Mouse (Mus musculus): ENCODE results near the gene Rbfox2. TPM values are rescaled to one million over a fixed set of nuclear protein-coding genes. Genes with fewer than 3 reads are reported as not detected.
A peak's percentile ranks its signal among the peaks of the same experiment; 100 is the strongest.

Gene Rbfox2
- polyA plus RNA-seq, 1 experiment, result 6.6 TPM

GRCm38 (mm10) chr15:77265318-77265717, 41.5 kb downstream of the Rbfox2 start:
- Histone ChIP-seq H3K36me3 (ENCODE audit: control insufficient read depth, insufficient read depth, low read length) (no peaks in the 10 kb centered on the region), H3K27ac (ENCODE audit: insufficient read depth, low read length) (no peak overlapping the region), H3K4me3 (ENCODE audit: extremely low read depth, insufficient read depth, insufficient read length) (no peak overlapping the region), H3K27me3 (ENCODE audit: control insufficient read depth, insufficient read depth, low read length) (no peaks in the 10 kb centered on the region), H3K4me1 (ENCODE audit: control insufficient read depth, insufficient read depth, insufficient read length) (no peaks in the 10 kb centered on the region)
- TF ChIP-seq CTCF (IDR thresholded peaks at IDR 0.05; ENCODE audit: extremely low read depth, insufficient read depth, insufficient read length, insufficient replicate concordance) (no peak), POLR2A (IDR thresholded peaks at IDR 0.05; ENCODE audit: low read depth, low read length) (no peak)
- no peak for DNase-seq (ENCODE audit: low read depth in 1 of 2, low spot score in 2 of 2)
- 73% methylated on average over 4 of the region's 4 CpGs for WGBS

DNA sequence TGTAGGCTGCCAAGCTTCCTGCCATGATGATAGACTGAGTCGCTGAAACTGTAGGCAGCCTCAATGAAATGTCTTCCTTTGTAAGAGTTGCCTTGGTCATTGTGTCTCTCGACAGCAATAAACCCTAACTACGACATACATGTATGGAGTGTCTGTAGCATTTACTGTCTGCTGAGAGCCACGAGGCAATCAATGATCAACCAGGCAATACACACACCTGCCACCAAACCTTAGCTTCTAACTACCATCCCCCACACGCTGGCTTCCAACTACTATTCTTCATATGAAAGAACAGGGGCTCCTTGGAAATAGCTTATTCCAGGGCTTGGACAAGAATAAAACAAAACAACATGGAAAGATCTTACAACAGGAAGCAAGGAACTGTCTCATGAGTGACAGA, 42.5 kb downstream of the Rbfox2 start:
- no peak overlapping the region for H3K4me3 ChIP-seq (ENCODE audit: extremely low read depth, insufficient read depth, insufficient read length)
- no peak for DNase-seq (ENCODE audit: low read depth in 1 of 2, low spot score in 2 of 2)

DNA sequence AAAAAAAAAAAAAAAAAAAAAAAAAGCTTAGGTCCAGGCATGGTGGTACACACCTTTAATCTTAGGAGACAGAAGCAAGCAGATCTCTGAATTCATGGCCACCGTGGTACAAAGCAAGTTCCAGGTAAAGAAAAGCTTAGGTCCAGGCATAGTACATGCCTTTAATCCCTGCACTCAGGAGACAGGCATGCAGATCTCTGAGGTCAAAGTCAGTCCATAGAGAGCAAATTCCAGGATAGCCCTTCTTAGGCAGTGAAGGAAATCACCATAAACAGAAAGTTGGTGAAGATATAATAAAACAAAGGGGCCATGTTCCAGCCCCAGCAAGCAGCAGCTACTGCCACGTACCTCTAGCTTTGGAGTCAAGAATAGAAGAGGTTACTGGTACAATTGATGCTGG, 44.0 kb downstream of the Rbfox2 start:
- WGBS, result 86% methylated on average over 2 of the region's 2 CpGs
- H3K4me1 ChIP-seq (ENCODE audit: control insufficient read depth, insufficient read depth, insufficient read length), result no peaks in the 10 kb centered on the region
- no peak overlapping the region for H3K4me3 ChIP-seq (ENCODE audit: extremely low read depth, insufficient read depth, insufficient read length)
- no peak for DNase-seq (ENCODE audit: low read depth in 1 of 2, low spot score in 2 of 2)
- TF ChIP-seq CTCF (IDR thresholded peaks at IDR 0.05; ENCODE audit: extremely low read depth, insufficient read depth, insufficient read length, insufficient replicate concordance) (no peak), POLR2A (IDR thresholded peaks at IDR 0.05; ENCODE audit: low read depth, low read length) (no peak)
- no peaks in the 10 kb centered on the region for H3K36me3 ChIP-seq (ENCODE audit: control insufficient read depth, insufficient read depth, low read length)
- no peak overlapping the region for H3K27ac ChIP-seq (ENCODE audit: insufficient read depth, low read length)
- no peaks in the 10 kb centered on the region for H3K27me3 ChIP-seq (ENCODE audit: control insufficient read depth, insufficient read depth, low read length)

More for the DNA sequence above, 42.5 kb downstream of the Rbfox2 start:
- no peaks in the 10 kb centered on the region for H3K27me3 ChIP-seq (ENCODE audit: control insufficient read depth, insufficient read depth, low read length)
- WGBS, result 86% methylated on average over 5 of the region's 5 CpGs
- no peaks in the 10 kb centered on the region for H3K4me1 ChIP-seq (ENCODE audit: control insufficient read depth, insufficient read depth, insufficient read length)
- no peaks in the 10 kb centered on the region for H3K36me3 ChIP-seq (ENCODE audit: control insufficient read depth, insufficient read depth, low read length)
- no peak overlapping the region for H3K27ac ChIP-seq (ENCODE audit: insufficient read depth, low read length)
- no peak for TF ChIP-seq POLR2A (IDR thresholded peaks at IDR 0.05; ENCODE audit: low read depth, low read length)
- TF ChIP-seq CTCF (IDR thresholded peaks at IDR 0.05; ENCODE audit: extremely low read depth, insufficient read depth, insufficient read length, insufficient replicate concordance), result no peak

DNA sequence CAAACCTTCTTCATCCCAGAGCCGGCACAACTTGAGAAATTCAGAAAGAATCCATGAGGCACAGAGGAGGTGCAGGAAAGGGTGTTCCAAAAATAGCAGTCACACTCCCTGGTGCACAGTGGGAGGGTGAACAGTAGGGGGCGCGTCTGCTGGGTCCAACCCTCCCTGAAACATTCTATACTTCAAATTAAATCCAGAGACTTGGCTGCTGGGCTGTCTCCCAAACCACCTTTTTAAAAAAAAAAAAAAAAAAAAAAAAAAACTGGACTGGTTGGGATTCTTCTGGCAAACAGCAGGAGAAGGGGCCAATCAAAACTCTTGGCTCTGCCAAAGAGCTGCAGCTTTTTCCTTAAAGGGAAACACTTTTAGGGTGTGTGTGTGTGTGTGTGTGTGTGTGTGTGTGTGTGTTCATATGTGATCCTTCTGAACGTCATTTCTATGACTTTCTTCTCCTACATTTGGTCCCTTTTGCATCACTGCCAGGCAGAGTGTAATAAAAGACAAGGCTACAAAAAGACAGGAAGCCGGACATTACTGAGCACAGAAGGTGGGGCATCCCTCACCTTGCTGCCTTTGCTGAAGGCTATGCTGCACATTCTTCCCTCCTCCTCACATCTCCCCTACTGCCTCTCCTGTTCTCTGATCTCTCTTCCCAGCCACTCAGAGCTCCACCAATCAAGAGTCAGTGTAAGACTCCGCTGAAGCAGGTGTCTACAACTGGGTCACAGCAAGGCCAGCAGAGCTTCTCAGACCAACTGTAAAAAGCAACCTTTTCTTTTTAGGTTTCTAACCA, 49.2 kb downstream of the Rbfox2 start:
- Histone ChIP-seq H3K4me1 (ENCODE audit: control insufficient read depth, insufficient read depth, insufficient read length) (no peaks in the 10 kb centered on the region), H3K4me3 (ENCODE audit: extremely low read depth, insufficient read depth, insufficient read length) (no peak overlapping the region), H3K27ac (ENCODE audit: insufficient read depth, low read length) (no peak overlapping the region), H3K36me3 (ENCODE audit: control insufficient read depth, insufficient read depth, low read length) (no peaks in the 10 kb centered on the region), H3K27me3 (ENCODE audit: control insufficient read depth, insufficient read depth, low read length) (no peaks in the 10 kb centered on the region; the same call in 1 of the 2 replicates)
- WGBS, result 43% methylated on average over 6 of the region's 6 CpGs
- TF ChIP-seq POLR2A (IDR thresholded peaks at IDR 0.05; ENCODE audit: low read depth, low read length) (no peak), CTCF (IDR thresholded peaks at IDR 0.05; ENCODE audit: extremely low read depth, insufficient read depth, insufficient read length, insufficient replicate concordance) (peak; percentile 8; the same call in 1 of the 2 replicates)
- no peak for DNase-seq (ENCODE audit: low read depth in 1 of 2, low spot score in 2 of 2)

GRCm38 (mm10) chr15:77256782-77257181, 50.0 kb downstream of the Rbfox2 start:
- no peak overlapping the region for H3K27ac ChIP-seq (ENCODE audit: insufficient read depth, low read length)

DNA sequence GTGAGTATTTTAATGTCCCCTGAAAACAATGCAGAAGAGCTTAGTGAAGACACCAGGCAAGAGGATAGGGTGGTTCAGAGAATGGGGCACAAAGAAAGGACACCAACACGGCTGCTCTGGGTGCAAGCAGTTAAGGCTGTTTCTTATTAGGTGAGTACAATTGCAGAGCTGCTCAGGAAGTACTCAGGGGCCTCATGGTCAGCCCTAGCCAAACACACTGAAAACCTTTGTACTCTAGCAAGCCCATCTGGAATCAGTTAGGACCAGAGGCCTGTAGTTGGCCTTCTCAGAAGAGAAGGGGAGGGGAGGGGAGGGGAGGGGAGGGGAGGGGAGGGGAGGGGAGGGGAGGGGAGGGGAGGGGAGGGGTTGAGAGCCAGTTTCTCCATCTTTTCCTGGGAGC, 52.2 kb downstream of the Rbfox2 start:
- H3K4me1 ChIP-seq (ENCODE audit: control insufficient read depth, insufficient read depth, insufficient read length), result no peaks in the 10 kb centered on the region
- H3K4me3 ChIP-seq (ENCODE audit: extremely low read depth, insufficient read depth, insufficient read length), result no peak overlapping the region
- no peak for DNase-seq (ENCODE audit: low read depth in 1 of 2, low spot score in 2 of 2)
- no peak overlapping the region for H3K27ac ChIP-seq (ENCODE audit: insufficient read depth, low read length)
- 79% methylated on average over 1 of the region's 1 CpGs for WGBS
- no peaks in the 10 kb centered on the region; the same call in 1 of the 2 replicates for H3K27me3 ChIP-seq (ENCODE audit: control insufficient read depth, insufficient read depth, low read length)
- H3K36me3 ChIP-seq (ENCODE audit: control insufficient read depth, insufficient read depth, low read length), result no peaks in the 10 kb centered on the region
- TF ChIP-seq CTCF (IDR thresholded peaks at IDR 0.05; ENCODE audit: extremely low read depth, insufficient read depth, insufficient read length, insufficient replicate concordance) (no peak), POLR2A (IDR thresholded peaks at IDR 0.05; ENCODE audit: low read depth, low read length) (no peak)

More at GRCm38 (mm10) chr15:77256782-77257181, 50.0 kb downstream of the Rbfox2 start:
- 82% methylated on average over 4 of the region's 4 CpGs for WGBS
- no peaks in the 10 kb centered on the region for H3K36me3 ChIP-seq (ENCODE audit: control insufficient read depth, insufficient read depth, low read length)
- no peaks in the 10 kb centered on the region for H3K4me1 ChIP-seq (ENCODE audit: control insufficient read depth, insufficient read depth, insufficient read length)
- no peak overlapping the region for H3K4me3 ChIP-seq (ENCODE audit: extremely low read depth, insufficient read depth, insufficient read length)
- H3K27me3 ChIP-seq (ENCODE audit: control insufficient read depth, insufficient read depth, low read length), result no peaks in the 10 kb centered on the region; the same call in 1 of the 2 replicates
- no peak for DNase-seq (ENCODE audit: low read depth in 1 of 2, low spot score in 2 of 2)
- TF ChIP-seq POLR2A (IDR thresholded peaks at IDR 0.05; ENCODE audit: low read depth, low read length), result no peak
- TF ChIP-seq CTCF (IDR thresholded peaks at IDR 0.05; ENCODE audit: extremely low read depth, insufficient read depth, insufficient read length, insufficient replicate concordance), result no peak

DNA sequence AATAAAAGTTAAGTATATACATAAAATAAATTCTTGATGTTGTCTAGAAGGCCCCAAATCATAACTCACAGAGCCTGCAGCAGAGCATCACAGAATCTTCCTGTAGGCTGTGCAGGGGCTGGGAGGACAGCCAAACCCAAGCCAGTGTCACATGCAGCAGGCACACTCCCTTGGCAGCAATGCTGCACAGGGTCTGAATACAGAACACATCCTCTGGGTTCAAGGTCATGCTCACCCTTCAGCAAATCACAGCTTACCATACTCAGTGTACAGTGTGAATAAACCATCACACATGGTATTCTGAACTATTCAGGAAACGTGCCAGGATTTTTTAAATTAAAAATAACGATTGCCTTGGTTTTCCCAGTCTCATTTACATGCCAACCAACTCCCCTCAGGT, 52.7 kb downstream of the Rbfox2 start:
- 68% methylated on average over 2 of the region's 2 CpGs for WGBS
- Histone ChIP-seq H3K27ac (ENCODE audit: insufficient read depth, low read length) (no peak overlapping the region), H3K4me1 (ENCODE audit: control insufficient read depth, insufficient read depth, insufficient read length) (no peaks in the 10 kb centered on the region), H3K4me3 (ENCODE audit: extremely low read depth, insufficient read depth, insufficient read length) (no peak overlapping the region), H3K36me3 (ENCODE audit: control insufficient read depth, insufficient read depth, low read length) (no peaks in the 10 kb centered on the region), H3K27me3 (ENCODE audit: control insufficient read depth, insufficient read depth, low read length) (no peaks in the 10 kb centered on the region; the same call in 1 of the 2 replicates)
- DNase-seq (ENCODE audit: low read depth in 1 of 2, low spot score in 2 of 2), result no peak
- TF ChIP-seq CTCF (IDR thresholded peaks at IDR 0.05; ENCODE audit: extremely low read depth, insufficient read depth, insufficient read length, insufficient replicate concordance) (no peak), POLR2A (IDR thresholded peaks at IDR 0.05; ENCODE audit: low read depth, low read length) (no peak)
